Mouse (Mus musculus): ENCODE measurements at regions not wholly inside any gene's neighbourhood (a gene's known extent, or its start where the extent isn't known, plus 50 kb on each side); places are given as distances from the start of the nearest gene placed in this dataset.

- Histone ChIP-seq H3K4me3 (no peak overlapping the region), H3K9me3 (no peaks in the 10 kb centered on the region), H3K4me1 (peaks cover 35% of the 10 kb centered on the region), H3K36me3 (replicated peaks) (no peaks in the 10 kb centered on the region), H3K27me3 (replicated peaks; ENCODE audit: low read depth, poor library complexity, severe bottlenecking) (no peaks in the 10 kb centered on the region), H3K27ac (replicated peaks) (0 out of 2 replicates have a peak overlapping the region, but pooled peaks have one; percentile 30)
- peak; percentile 29 for DNase-seq (ENCODE audit: low spot score)
- 31% methylated on average over 5 of the region's 5 CpGs for WGBS
These were observed 235.2 kb upstream of the Hnrnpa3 start for GRCm38 (mm10) chr2:75423872-75424271.

GRCm38 (mm10) chr2:75424363-75424762 lies 234.7 kb upstream of the Hnrnpa3 start:
- Histone ChIP-seq H3K9me3 (no peaks in the 10 kb centered on the region), H3K4me3 (no peak overlapping the region), H3K27ac (replicated peaks) (0 out of 2 replicates have a peak overlapping the region, but pooled peaks have one; percentile 30), H3K27me3 (replicated peaks; ENCODE audit: low read depth, poor library complexity, severe bottlenecking) (no peaks in the 10 kb centered on the region), H3K4me1 (peaks cover 35% of the 10 kb centered on the region), H3K36me3 (replicated peaks) (no peaks in the 10 kb centered on the region)
- DNase-seq (ENCODE audit: low spot score): no peak
- 50% methylated on average over 7 of the region's 7 CpGs for WGBS

- Histone ChIP-seq H3K4me1 (peaks cover 35% of the 10 kb centered on the region), H3K9me3 (no peaks in the 10 kb centered on the region), H3K27me3 (replicated peaks; ENCODE audit: low read depth, poor library complexity, severe bottlenecking) (no peaks in the 10 kb centered on the region), H3K4me3 (no peak overlapping the region), H3K36me3 (replicated peaks) (no peaks in the 10 kb centered on the region), H3K27ac (replicated peaks) (no peak overlapping the region)
- 82% methylated on average over 14 of the region's 14 CpGs for WGBS
- DNase-seq (ENCODE audit: low spot score): no peak
These were observed 234.2 kb upstream of the Hnrnpa3 start for GRCm38 (mm10) chr2:75424911-75425310.

- WGBS: 47% methylated on average over 7 of the region's 7 CpGs
- DNase-seq (ENCODE audit: low spot score): no peak
These were observed 233.7 kb upstream of the Hnrnpa3 start for GRCm38 (mm10) chr2:75425384-75425783.

GRCm38 (mm10) chr2:75425791-75426190 lies 233.3 kb upstream of the Hnrnpa3 start:
- Histone ChIP-seq H3K36me3 (replicated peaks) (no peaks in the 10 kb centered on the region), H3K27ac (replicated peaks) (peak overlapping the region; percentile 35; the same call in 1 of the 2 replicates), H3K9me3 (no peaks in the 10 kb centered on the region), H3K4me1 (peaks cover 35% of the 10 kb centered on the region), H3K27me3 (replicated peaks; ENCODE audit: low read depth, poor library complexity, severe bottlenecking) (no peaks in the 10 kb centered on the region), H3K4me3 (no peak overlapping the region)
- DNase-seq (ENCODE audit: low spot score): no peak
- WGBS: 60% methylated on average over 9 of the region's 9 CpGs

More at GRCm38 (mm10) chr2:75425384-75425783, 233.7 kb upstream of the Hnrnpa3 start:
- Histone ChIP-seq H3K36me3 (replicated peaks) (no peaks in the 10 kb centered on the region), H3K9me3 (no peaks in the 10 kb centered on the region), H3K4me1 (peaks cover 35% of the 10 kb centered on the region), H3K27me3 (replicated peaks; ENCODE audit: low read depth, poor library complexity, severe bottlenecking) (no peaks in the 10 kb centered on the region), H3K4me3 (no peak overlapping the region), H3K27ac (replicated peaks) (peak overlapping the region; percentile 35; the same call in 1 of the 2 replicates)

- DNase-seq (ENCODE audit: low spot score): no peak
- 96% methylated on average over 4 of the region's 4 CpGs for WGBS
- peaks cover 31% of the 10 kb centered on the region for H3K4me1 ChIP-seq
These were observed 231.1 kb upstream of the Hnrnpa3 start for GRCm38 (mm10) chr2:75427936-75428458.

GRCm38 (mm10) chr2:75430161-75430940 lies 228.7 kb upstream of the Hnrnpa3 start:
- no peak overlapping the region for H3K27ac ChIP-seq (replicated peaks)
- no peak for DNase-seq (ENCODE audit: low spot score)
- 84% methylated on average over 4 of the region's 4 CpGs for WGBS
- no peaks in the 10 kb centered on the region for H3K9me3 ChIP-seq
- H3K4me3 ChIP-seq: no peak overlapping the region
- H3K36me3 ChIP-seq (replicated peaks): no peaks in the 10 kb centered on the region
- no peaks in the 10 kb centered on the region for H3K27me3 ChIP-seq (replicated peaks; ENCODE audit: low read depth, poor library complexity, severe bottlenecking)
- H3K4me1 ChIP-seq: peaks cover 7% of the 10 kb centered on the region

More at GRCm38 (mm10) chr2:75427936-75428458, 231.1 kb upstream of the Hnrnpa3 start:
- H3K4me3 ChIP-seq: no peak overlapping the region
- H3K27ac ChIP-seq (replicated peaks): no peak overlapping the region
- H3K27me3 ChIP-seq (replicated peaks; ENCODE audit: low read depth, poor library complexity, severe bottlenecking): no peaks in the 10 kb centered on the region
- H3K36me3 ChIP-seq (replicated peaks): no peaks in the 10 kb centered on the region
- H3K9me3 ChIP-seq: no peaks in the 10 kb centered on the region

GRCm38 (mm10) chr2:75431981-75432380 lies 227.1 kb upstream of the Hnrnpa3 start:
- no peak overlapping the region for H3K27ac ChIP-seq (replicated peaks)
- 88% methylated on average over 6 of the region's 6 CpGs for WGBS
- H3K27me3 ChIP-seq (replicated peaks; ENCODE audit: low read depth, poor library complexity, severe bottlenecking): no peaks in the 10 kb centered on the region
- no peaks in the 10 kb centered on the region for H3K4me1 ChIP-seq
- no peaks in the 10 kb centered on the region for H3K36me3 ChIP-seq (replicated peaks)
- no peaks in the 10 kb centered on the region for H3K9me3 ChIP-seq
- no peak overlapping the region for H3K4me3 ChIP-seq
- DNase-seq (ENCODE audit: low spot score): no peak

GRCm38 (mm10) chr2:75434521-75434920 lies 224.5 kb upstream of the Hnrnpa3 start:
- DNase-seq (ENCODE audit: low spot score): no peak
- Histone ChIP-seq H3K27me3 (replicated peaks; ENCODE audit: low read depth, poor library complexity, severe bottlenecking) (no peaks in the 10 kb centered on the region), H3K4me1 (no peaks in the 10 kb centered on the region), H3K36me3 (replicated peaks) (no peaks in the 10 kb centered on the region), H3K27ac (replicated peaks) (no peak overlapping the region), H3K4me3 (no peak overlapping the region), H3K9me3 (no peaks in the 10 kb centered on the region)
- WGBS: 95% methylated on average over 17 of the region's 17 CpGs

GRCm38 (mm10) chr2:75439522-75440230 lies 219.4 kb upstream of the Hnrnpa3 start:
- no peaks in the 10 kb centered on the region for H3K9me3 ChIP-seq
- WGBS: 84% methylated on average over 10 of the region's 10 CpGs
- H3K27ac ChIP-seq (replicated peaks): no peak overlapping the region
- no peaks in the 10 kb centered on the region for H3K36me3 ChIP-seq (replicated peaks)
- no peaks in the 10 kb centered on the region for H3K4me1 ChIP-seq
- DNase-seq (ENCODE audit: low spot score): no peak
- no peak overlapping the region for H3K4me3 ChIP-seq
- H3K27me3 ChIP-seq (replicated peaks; ENCODE audit: low read depth, poor library complexity, severe bottlenecking): no peaks in the 10 kb centered on the region

- Histone ChIP-seq H3K27ac (replicated peaks) (no peak overlapping the region), H3K27me3 (replicated peaks; ENCODE audit: low read depth, poor library complexity, severe bottlenecking) (no peaks in the 10 kb centered on the region), H3K4me3 (no peak overlapping the region), H3K9me3 (no peaks in the 10 kb centered on the region), H3K36me3 (replicated peaks) (no peaks in the 10 kb centered on the region), H3K4me1 (no peaks in the 10 kb centered on the region)
- no peak for DNase-seq (ENCODE audit: low spot score)
- 67% methylated on average over 1 of the region's 1 CpGs for WGBS
These were observed 216.4 kb upstream of the Hnrnpa3 start for GRCm38 (mm10) chr2:75442632-75443031.

GRCm38 (mm10) chr2:75445189-75445588 lies 213.9 kb upstream of the Hnrnpa3 start:
- DNase-seq (ENCODE audit: low spot score): no peak
- H3K27ac ChIP-seq (replicated peaks): no peak overlapping the region
- H3K4me1 ChIP-seq: no peaks in the 10 kb centered on the region
- no peaks in the 10 kb centered on the region for H3K9me3 ChIP-seq
- no peak overlapping the region for H3K4me3 ChIP-seq
- no peaks in the 10 kb centered on the region for H3K27me3 ChIP-seq (replicated peaks; ENCODE audit: low read depth, poor library complexity, severe bottlenecking)
- no peaks in the 10 kb centered on the region for H3K36me3 ChIP-seq (replicated peaks)
